Mouse (Mus musculus) MEL (cell line): ENCODE measurements around the gene Slc44a3.

Experiments used
- CTCF ChIP-seq, 3 experiments: IDR thresholded peaks in 2 of 3; conservative IDR thresholded peaks in 1 of 3; 2 replicates each; pipeline ENCODE4 v1.5.1; 2011 to 2012; ENCODE audit warnings: low read length in 3 of 3, low read depth in 2 of 3, mild to moderate bottlenecking in 2 of 3, improper control_type of control experiment in 1 of 3, inconsistent platforms in 1 of 3, mixed read lengths in 1 of 3, moderate library complexity in 1 of 3; ENCODE audit not compliant: control insufficient read depth in 1 of 3, insufficient read depth in 1 of 3, poor library complexity in 1 of 3, severe bottlenecking in 1 of 3
- E2F4 ChIP-seq: IDR thresholded peaks from 2 replicates; pipeline ENCODE4 v1.6.1; 2011; ENCODE audit warnings: low read depth, low read length, improper control_type of control experiment, borderline replicate concordance
- ETS1 ChIP-seq: IDR thresholded peaks from 2 replicates; pipeline ENCODE4 v1.6.1; 2012; ENCODE audit warnings: low read depth, mild to moderate bottlenecking, inconsistent platforms, low read length, improper control_type of control experiment, moderate library complexity
- GABPA ChIP-seq: IDR thresholded peaks from 2 replicates; pipeline ENCODE4 v1.6.1; 2012; ENCODE audit warnings: low read depth, mild to moderate bottlenecking, inconsistent platforms, low read length, improper control_type of control experiment, moderate library complexity
- GATA1 ChIP-seq: IDR thresholded peaks from 2 replicates; pipeline ENCODE4 v1.6.1; 2011; ENCODE audit warnings: low read depth, low read length, improper control_type of control experiment
- HCFC1 ChIP-seq: IDR thresholded peaks from 2 replicates; pipeline ENCODE4 v1.6.1; 2012; ENCODE audit warnings: low read depth, mild to moderate bottlenecking, inconsistent platforms, low read length, improper control_type of control experiment, moderate library complexity
- JUND ChIP-seq: IDR thresholded peaks from 2 replicates; pipeline ENCODE4 v1.6.1; 2011; ENCODE audit warnings: low read depth, mild to moderate bottlenecking, improper control_type of control experiment, low read length
- KAT2A ChIP-seq: conservative IDR thresholded peaks from 2 replicates; pipeline ENCODE4 v1.6.1; 2012; ENCODE audit warnings: low read depth, low read length, improper control_type of control experiment, inconsistent platforms
- MAX ChIP-seq: IDR thresholded peaks from 2 replicates; pipeline ENCODE4 v1.6.1; 2011; ENCODE audit warnings: low read length, improper control_type of control experiment
- POLR2A ChIP-seq, 2 experiments: IDR thresholded peaks; 2 replicates each; pipeline ENCODE4 v1.6.1; 2011 to 2012; ENCODE audit warnings: low read length in 2 of 2, mild to moderate bottlenecking in 2 of 2, control low read depth in 1 of 2, improper control_type of control experiment in 1 of 2, low read depth in 1 of 2, moderate library complexity in 1 of 2; ENCODE audit not compliant: control insufficient read depth in 1 of 2, insufficient read depth in 1 of 2, poor library complexity in 1 of 2
- SMC3 ChIP-seq: IDR thresholded peaks from 2 replicates; pipeline ENCODE4 v1.6.1; 2011; ENCODE audit warnings: low read depth, low read length, improper control_type of control experiment
- TAL1 ChIP-seq: IDR thresholded peaks from 2 replicates; pipeline ENCODE4 v1.6.1; 2012; ENCODE audit warnings: mild to moderate bottlenecking, inconsistent platforms, low read length, moderate library complexity, mixed read lengths
- USF2 ChIP-seq, 2 experiments: IDR thresholded peaks; 2 replicates each; pipeline ENCODE4 v1.6.1; 2011 to 2012; ENCODE audit warnings: improper control_type of control experiment in 2 of 2, low read length in 2 of 2, borderline replicate concordance in 1 of 2, inconsistent platforms in 1 of 2, low read depth in 1 of 2, mild to moderate bottlenecking in 1 of 2; ENCODE audit not compliant: insufficient read depth in 1 of 2

DNA sequence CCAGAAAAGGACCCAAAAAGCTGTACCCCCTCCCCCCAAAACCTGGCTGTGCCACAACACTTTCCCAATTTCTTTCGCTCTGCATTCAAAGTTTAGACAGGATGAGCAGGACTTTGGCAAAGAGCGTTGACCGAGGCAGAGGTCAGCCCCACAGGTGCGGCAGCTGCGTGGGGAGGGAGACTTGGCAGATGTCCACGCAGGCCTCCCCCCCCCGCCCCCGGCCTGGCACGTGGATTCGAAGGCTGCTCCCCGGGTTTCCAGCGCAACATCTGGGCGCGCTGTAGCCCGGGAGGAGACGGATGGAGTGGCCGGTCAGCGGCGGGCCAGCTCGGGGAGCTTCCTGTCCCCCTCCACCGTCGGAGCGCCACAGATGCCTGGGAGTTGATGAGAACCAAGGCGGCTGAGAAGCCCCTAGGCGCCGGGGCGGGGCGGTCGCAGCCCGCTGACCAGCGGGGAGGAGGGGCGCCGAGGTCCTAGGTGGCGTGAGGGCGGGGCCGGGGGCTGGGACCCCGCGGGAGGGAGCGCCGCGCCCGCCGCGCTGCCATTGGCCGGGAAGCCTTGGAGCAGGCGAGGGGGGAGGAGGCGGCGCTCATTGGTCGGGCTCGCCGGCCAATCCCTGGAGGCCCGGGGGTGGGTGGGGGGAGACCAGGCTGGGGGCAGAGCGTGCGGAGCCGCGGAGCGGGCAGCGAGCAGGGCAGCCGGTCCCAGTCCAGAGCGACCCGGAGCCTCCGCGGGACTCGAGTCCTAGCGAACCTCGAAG, 106.2 kb downstream of the Slc44a3 start, which contains the start of gene Cnn3:
- TF ChIP-seq MAX (no peak), USF2 (IDR thresholded peaks at IDR 0.05; ENCODE audit: borderline replicate concordance in 1 of 2, insufficient read depth in 1 of 2, low read depth in 1 of 2, low read length in 2 of 2) (no peak), GABPA (no peak), JUND (no peak), TAL1 (no peak), ETS1 (no peak), GATA1 (no peak), KAT2A (no peak), CTCF (IDR thresholded peaks at IDR 0.05 in 2 of 3, conservative IDR thresholded peaks at IDR 0.05 in 1 of 3; ENCODE audit: control insufficient read depth in 1 of 3, insufficient read depth in 1 of 3, low read depth in 2 of 3, low read length in 3 of 3, poor library complexity in 1 of 3, severe bottlenecking in 1 of 3) (no peak), POLR2A (IDR thresholded peaks at IDR 0.05; ENCODE audit: control insufficient read depth in 1 of 2, insufficient read depth in 1 of 2, low read depth in 1 of 2, low read length in 2 of 2, poor library complexity in 1 of 2) (no peak), HCFC1 (no peak), SMC3 (no peak), E2F4 (no peak)
